Mouse (Mus musculus): ENCODE data around the gene Fbxw2. TPM values are rescaled to one million over a fixed set of nuclear protein-coding genes. Genes with fewer than 3 reads are reported as not detected.
"Not testable (repeated sequence)": the region's sequence is repeated elsewhere in the genome, so short reads cannot be mapped to it uniquely, and the experiment has no call there.

The Fbxw2 gene
- polyA plus RNA-seq, 1 experiment: 73.5 TPM

DNA sequence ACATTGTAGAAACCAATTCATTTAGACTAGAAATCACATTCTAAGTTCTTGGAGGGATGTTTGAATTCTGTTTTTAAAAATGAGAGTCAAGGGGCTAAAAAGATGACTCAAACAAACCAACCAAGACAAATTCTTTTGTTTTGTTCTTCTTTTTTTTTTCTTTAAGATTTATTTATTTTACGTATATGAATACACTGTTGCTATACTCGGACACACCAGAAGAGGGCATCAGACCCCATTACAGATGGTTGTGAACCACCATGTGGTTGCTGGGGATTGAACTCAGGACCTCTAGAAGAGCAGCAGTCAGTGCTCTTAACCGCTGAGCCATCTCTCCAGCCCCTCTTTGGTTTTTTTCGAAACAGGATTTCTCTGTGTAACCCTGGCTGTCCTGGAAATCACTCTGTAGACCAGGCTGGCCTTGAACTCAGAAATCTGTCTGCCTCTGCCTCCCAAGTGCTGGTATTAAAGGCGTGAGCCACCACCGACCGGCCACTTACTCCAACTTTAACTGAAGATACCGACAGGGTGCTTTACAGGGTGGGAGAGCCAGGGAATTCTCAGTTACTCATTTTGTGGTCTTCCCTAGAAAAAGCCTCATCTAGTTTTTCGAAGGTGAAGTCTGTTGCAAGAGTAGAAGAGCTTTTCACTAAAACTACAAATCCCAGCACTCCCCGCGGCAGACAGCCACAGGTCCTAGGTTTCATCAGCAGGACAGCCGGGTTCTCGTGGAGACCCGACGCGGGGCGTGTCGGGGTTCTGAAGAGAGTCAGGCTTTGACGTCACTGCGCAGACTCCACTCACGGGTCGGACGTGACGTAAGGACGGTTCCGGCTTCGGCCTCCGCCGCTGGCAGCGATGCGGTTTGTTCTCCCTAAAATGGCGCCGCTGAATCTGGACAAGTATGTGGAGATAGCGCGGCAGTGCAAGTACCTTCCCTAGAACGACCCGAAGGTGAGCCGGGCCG is 24.3 kb downstream of the Fbxw2 start:
- TF ChIP-seq POLR2A (IDR thresholded peaks at IDR 0.05; ENCODE audit: low read depth, low read length) (peak; percentile 90), CTCF (IDR thresholded peaks at IDR 0.05; ENCODE audit: borderline replicate concordance, insufficient read depth, low read length) (no peak)
- peak overlapping the region; percentile 67 for H3K27ac ChIP-seq (ENCODE audit: insufficient read depth, low read length)
- H3K4me1 ChIP-seq (ENCODE audit: control insufficient read depth, insufficient read depth, low read length): peaks cover 7% of the 10 kb centered on the region; the same call in 1 of the 2 replicates
- peak overlapping the region; percentile 66 for H3K4me3 ChIP-seq (ENCODE audit: insufficient read depth, low read length)

GRCm38 (mm10) chr2:34800371-34800770 is 25.7 kb downstream of the Fbxw2 start:
- Histone ChIP-seq H3K27ac (ENCODE audit: insufficient read depth, low read length) (peak overlapping the region; percentile 45), H3K4me1 (ENCODE audit: control insufficient read depth, insufficient read depth, low read length) (peaks cover 4% of the 10 kb centered on the region; the same call in 1 of the 2 replicates), H3K4me3 (ENCODE audit: insufficient read depth, low read length) (0 out of 2 replicates have a peak overlapping the region, but pooled peaks have one; percentile 12)
- no peak for TF ChIP-seq CTCF (IDR thresholded peaks at IDR 0.05; ENCODE audit: borderline replicate concordance, insufficient read depth, low read length)
- no peak; the same call in 1 of the 2 replicates for TF ChIP-seq POLR2A (IDR thresholded peaks at IDR 0.05; ENCODE audit: low read depth, low read length)

DNA sequence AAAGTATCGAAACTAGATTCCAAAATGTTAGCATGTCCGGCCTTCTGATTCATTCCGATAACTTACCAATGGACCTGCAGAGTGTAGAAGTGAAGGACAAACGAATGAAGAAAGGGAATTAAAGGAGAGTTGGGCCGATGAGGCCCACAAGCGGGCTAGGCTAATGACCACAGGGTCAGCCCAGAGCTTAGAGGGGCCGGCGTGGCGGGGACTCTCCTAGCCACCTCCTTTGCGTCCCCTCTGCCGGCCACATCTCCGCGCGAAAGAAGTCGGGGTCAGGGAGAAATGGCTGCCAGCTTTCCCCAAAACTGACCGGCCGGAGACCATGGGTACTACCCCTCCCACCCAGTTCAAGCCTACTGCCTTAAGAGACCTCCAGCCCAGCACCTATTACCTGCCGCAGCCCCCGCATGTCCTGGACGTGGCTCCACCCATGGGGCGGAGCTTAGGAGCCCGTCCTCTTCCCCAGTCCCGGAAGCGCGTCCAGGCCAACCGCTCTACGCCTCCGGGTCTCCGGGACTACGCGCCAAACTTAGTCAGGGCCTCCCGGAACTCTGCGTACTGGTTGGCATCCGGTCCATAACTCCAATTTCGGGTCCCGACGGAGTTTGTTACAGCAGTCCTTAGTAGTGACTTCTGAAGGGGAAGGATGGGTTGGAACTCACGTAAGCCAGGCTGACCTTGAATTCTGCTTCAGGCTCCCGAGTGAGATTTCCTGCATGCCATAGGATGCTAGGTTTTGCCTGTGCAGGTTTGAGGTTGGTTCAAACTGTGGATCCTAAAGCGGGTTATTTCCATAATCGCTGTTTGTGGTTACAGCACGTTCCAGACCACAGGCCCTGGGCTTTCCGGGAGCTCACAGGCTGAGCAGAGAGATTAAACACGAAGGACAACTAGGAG is 26.5 kb downstream of the Fbxw2 start, which contains the start of gene Rabepk:
Gene Rabepk, minus strand, starts transcription at position 556 of the 900 bp plus-strand sequence.
- Histone ChIP-seq H3K4me3 (ENCODE audit: insufficient read depth, low read length) (peak within 1 kb of the TSS; percentile 81), H3K4me1 (ENCODE audit: control insufficient read depth, insufficient read depth, low read length) (0 out of 2 replicates have a peak, but pooled peaks cover 2% of the 10 kb centered on the region), H3K27ac (ENCODE audit: insufficient read depth, low read length) (peak within 1 kb of the TSS; percentile 45)
- no peak for TF ChIP-seq CTCF (IDR thresholded peaks at IDR 0.05; ENCODE audit: borderline replicate concordance, insufficient read depth, low read length)
- TF ChIP-seq POLR2A (IDR thresholded peaks at IDR 0.05; ENCODE audit: low read depth, low read length): peak; percentile 65

DNA sequence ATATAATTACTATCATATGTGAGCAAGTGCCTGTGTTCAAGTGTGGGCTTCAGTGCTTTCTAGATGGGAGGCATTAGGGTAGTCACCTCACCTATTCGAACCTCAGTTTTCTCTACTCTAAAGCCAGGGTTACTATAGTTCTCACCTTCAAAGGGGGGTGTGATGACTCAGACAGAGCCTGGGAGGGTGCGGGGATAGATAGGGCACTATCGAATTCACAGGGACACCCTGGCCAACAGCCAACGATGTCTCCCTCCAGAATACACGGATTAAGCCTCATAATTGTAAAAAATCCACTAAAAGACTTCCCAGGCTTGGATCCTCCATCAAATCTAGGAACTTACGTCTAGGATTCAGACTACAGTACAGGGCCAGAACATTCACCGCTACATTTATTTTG is 30.7 kb downstream of the Fbxw2 start:
- TF ChIP-seq POLR2A (IDR thresholded peaks at IDR 0.05; ENCODE audit: low read depth, low read length): no peak
- no peak for TF ChIP-seq CTCF (IDR thresholded peaks at IDR 0.05; ENCODE audit: borderline replicate concordance, insufficient read depth, low read length)
- H3K4me1 ChIP-seq (ENCODE audit: control insufficient read depth, insufficient read depth, low read length): no peaks in the 10 kb centered on the region
- no peak overlapping the region for H3K4me3 ChIP-seq (ENCODE audit: insufficient read depth, low read length)
- H3K27ac ChIP-seq (ENCODE audit: insufficient read depth, low read length): no peak overlapping the region

DNA sequence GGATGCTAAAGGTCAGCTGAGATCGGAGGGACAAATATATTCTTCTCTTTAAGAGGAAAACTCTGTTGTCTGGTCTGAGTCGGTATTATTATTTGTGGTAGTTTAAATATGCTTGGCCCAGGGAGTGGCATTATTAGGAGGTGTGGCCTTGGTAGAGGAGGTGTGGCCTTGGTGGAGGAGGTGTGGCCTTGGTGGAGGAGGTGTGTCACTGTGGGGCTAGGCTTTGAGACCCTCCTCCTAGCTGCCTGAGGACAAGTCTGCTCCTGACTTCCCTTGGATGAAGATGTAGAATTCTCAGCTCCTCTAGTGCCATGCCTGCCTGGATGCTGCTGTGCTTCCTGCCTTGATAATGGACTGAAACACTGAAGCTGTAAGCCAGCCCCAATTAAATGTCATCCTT is 31.6 kb downstream of the Fbxw2 start:
- no peak for TF ChIP-seq CTCF (IDR thresholded peaks at IDR 0.05; ENCODE audit: borderline replicate concordance, insufficient read depth, low read length)
- no peak for TF ChIP-seq POLR2A (IDR thresholded peaks at IDR 0.05; ENCODE audit: low read depth, low read length)
- Histone ChIP-seq H3K4me3 (ENCODE audit: insufficient read depth, low read length) (no peak overlapping the region), H3K4me1 (ENCODE audit: control insufficient read depth, insufficient read depth, low read length) (no peaks in the 10 kb centered on the region), H3K27ac (ENCODE audit: insufficient read depth, low read length) (no peak overlapping the region)

DNA sequence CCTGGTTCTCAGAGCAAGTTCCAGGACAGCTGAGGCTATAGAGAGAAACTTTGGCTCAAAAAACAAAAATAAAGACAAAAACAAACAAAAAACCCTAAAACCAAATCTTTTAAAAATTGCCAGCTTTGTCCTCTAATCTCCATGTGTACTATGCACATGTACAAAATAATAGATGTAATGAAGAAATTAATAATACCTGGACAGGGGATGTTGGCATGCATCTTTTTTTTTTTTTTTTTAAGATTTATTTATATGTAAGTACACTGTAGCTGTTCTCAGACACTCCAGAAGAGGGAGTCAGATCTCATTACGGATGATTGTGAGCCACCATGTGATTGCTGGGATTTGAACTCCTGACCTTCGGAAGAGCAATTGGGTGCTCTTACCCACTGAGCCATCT is 33.6 kb downstream of the Fbxw2 start:
- H3K27ac ChIP-seq (ENCODE audit: insufficient read depth, low read length); H3K4me3 ChIP-seq (ENCODE audit: insufficient read depth, low read length); H3K4me1 ChIP-seq (ENCODE audit: control insufficient read depth, insufficient read depth, low read length): not testable (repeated sequence)

DNA sequence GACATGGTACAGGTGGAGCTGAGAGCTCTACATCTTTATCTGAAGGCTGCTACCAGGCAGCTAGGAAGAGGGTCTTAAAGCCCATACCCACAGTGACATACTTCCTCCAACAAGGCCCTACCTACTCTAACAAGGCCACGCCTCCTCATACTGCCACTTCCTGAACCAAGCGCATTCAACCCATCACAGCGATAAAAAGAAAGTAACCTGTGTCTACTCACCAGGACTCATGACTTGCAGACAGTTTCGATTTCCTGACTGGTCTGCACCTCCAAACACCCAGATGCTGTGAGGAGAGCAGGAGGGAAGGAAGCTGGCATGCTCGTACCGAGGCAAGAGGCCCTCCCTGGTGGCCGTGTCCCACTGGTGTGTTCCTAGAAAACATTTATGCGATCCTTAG is 35.8 kb downstream of the Fbxw2 start:
- Histone ChIP-seq H3K4me3 (ENCODE audit: insufficient read depth, low read length) (no peak overlapping the region), H3K27ac (ENCODE audit: insufficient read depth, low read length) (no peak overlapping the region), H3K4me1 (ENCODE audit: control insufficient read depth, insufficient read depth, low read length) (no peaks in the 10 kb centered on the region)
- TF ChIP-seq CTCF (IDR thresholded peaks at IDR 0.05; ENCODE audit: borderline replicate concordance, insufficient read depth, low read length) (no peak), POLR2A (IDR thresholded peaks at IDR 0.05; ENCODE audit: low read depth, low read length) (no peak)

- Histone ChIP-seq H3K4me1 (ENCODE audit: control insufficient read depth, insufficient read depth, low read length) (no peaks in the 10 kb centered on the region), H3K4me3 (ENCODE audit: insufficient read depth, low read length) (no peak overlapping the region), H3K27ac (ENCODE audit: insufficient read depth, low read length) (no peak overlapping the region)
- TF ChIP-seq POLR2A (IDR thresholded peaks at IDR 0.05; ENCODE audit: low read depth, low read length) (no peak), CTCF (IDR thresholded peaks at IDR 0.05; ENCODE audit: borderline replicate concordance, insufficient read depth, low read length) (peak; percentile 76; the same call in 1 of the 2 replicates)
Measured at GRCm38 (mm10) chr2:34784085-34784484, 42.0 kb downstream of the Fbxw2 start.
